Mouse (Mus musculus) MEL (cell line): ENCODE results near the gene Stk35. TPM values are rescaled to one million over a fixed set of nuclear protein-coding genes. Genes with fewer than 3 reads are reported as not detected.

ENCODE experiments used
- DNase-seq: peaks from one replicate; pipeline ENCODE4 v3.0.0; 2011; ENCODE audit warnings: low read depth, low spot score
- H3K27ac ChIP-seq: 2 replicates; pipeline ENCODE4 v1.5.1; 2012; ENCODE audit warnings: low read depth, mild to moderate bottlenecking, control low read depth, low read length, moderate library complexity; ENCODE audit not compliant: control insufficient read depth
- H3K27me3 ChIP-seq, 2 experiments: fragments of 150-350 bp in 1 of 2; sonication (generic) in 1 of 2; 2 replicates each; pipeline ENCODE4 v1.6.1; 2012; ENCODE audit warnings: low read length in 2 of 2, mild to moderate bottlenecking in 2 of 2, improper control_type of control experiment in 1 of 2, moderate library complexity in 1 of 2; ENCODE audit not compliant: insufficient read depth in 2 of 2, control insufficient read depth in 1 of 2
- H3K36me3 ChIP-seq, 2 experiments: 2 replicates each; pipeline ENCODE4 v1.6.1; 2012 to 2014; ENCODE audit warnings: low read length in 2 of 2, improper control_type of control experiment in 1 of 2, inconsistent platforms in 1 of 2, mild to moderate bottlenecking in 1 of 2; ENCODE audit not compliant: insufficient read depth in 2 of 2, control insufficient read depth in 1 of 2
- H3K4me1 ChIP-seq, 2 experiments: fragments of 150-350 bp in 1 of 2; sonication (generic) in 1 of 2; 2 replicates each; pipeline ENCODE4 v1.6.1; 2012; ENCODE audit warnings: low read length in 2 of 2, improper control_type of control experiment in 1 of 2, mild to moderate bottlenecking in 1 of 2; ENCODE audit not compliant: insufficient read depth in 2 of 2, control insufficient read depth in 1 of 2
- H3K4me3 ChIP-seq, 2 experiments: fragments of 150-350 bp in 1 of 2; sonication (generic) in 1 of 2; 2 replicates each; pipeline ENCODE4 v1.5.1; 2012; ENCODE audit warnings: low read depth in 2 of 2, low read length in 2 of 2, mild to moderate bottlenecking in 2 of 2, moderate library complexity in 2 of 2, control low read depth in 1 of 2, improper control_type of control experiment in 1 of 2; ENCODE audit not compliant: control insufficient read depth in 1 of 2, insufficient read depth in 1 of 2
- H3K79me2 ChIP-seq: 2 replicates; pipeline ENCODE4 v1.6.1; 2012; ENCODE audit warnings: mild to moderate bottlenecking, low read length, moderate library complexity; ENCODE audit not compliant: control insufficient read depth, poor library complexity, insufficient read depth
- H3K9ac ChIP-seq: 2 replicates; pipeline ENCODE4 v1.6.1; 2012; ENCODE audit warnings: low read depth, mild to moderate bottlenecking, control low read depth, low read length, moderate library complexity; ENCODE audit not compliant: control insufficient read depth, poor library complexity, severe bottlenecking
- H3K9me3 ChIP-seq: fragments of 150-350 bp; sonication (generic); replicated peaks from 2 replicates; pipeline ENCODE4 v1.6.1; 2012; ENCODE audit warnings: mild to moderate bottlenecking, low read length, improper control_type of control experiment, moderate library complexity; ENCODE audit not compliant: insufficient read depth
- BHLHE40 ChIP-seq: IDR thresholded peaks from 2 replicates; pipeline ENCODE4 v1.6.1; 2012; ENCODE audit warnings: low read depth, mild to moderate bottlenecking, inconsistent platforms, low read length, improper control_type of control experiment, borderline replicate concordance
- CHD2 ChIP-seq: IDR thresholded peaks from 2 replicates; pipeline ENCODE4 v1.6.1; 2011; ENCODE audit warnings: low read length, improper control_type of control experiment
- CTCF ChIP-seq, 3 experiments: IDR thresholded peaks in 2 of 3; conservative IDR thresholded peaks in 1 of 3; 2 replicates each; pipeline ENCODE4 v1.5.1; 2011 to 2012; ENCODE audit warnings: low read length in 3 of 3, low read depth in 2 of 3, mild to moderate bottlenecking in 2 of 3, improper control_type of control experiment in 1 of 3, inconsistent platforms in 1 of 3, mixed read lengths in 1 of 3, moderate library complexity in 1 of 3; ENCODE audit not compliant: control insufficient read depth in 1 of 3, insufficient read depth in 1 of 3, poor library complexity in 1 of 3, severe bottlenecking in 1 of 3
- E2F4 ChIP-seq: IDR thresholded peaks from 2 replicates; pipeline ENCODE4 v1.6.1; 2011; ENCODE audit warnings: low read depth, low read length, improper control_type of control experiment, borderline replicate concordance
- EP300 ChIP-seq, 2 experiments: IDR thresholded peaks; 2 replicates each; pipeline ENCODE4 v1.6.1; 2011; ENCODE audit warnings: improper control_type of control experiment in 2 of 2, low read length in 2 of 2, low read depth in 1 of 2, mild to moderate bottlenecking in 1 of 2
- ETS1 ChIP-seq: IDR thresholded peaks from 2 replicates; pipeline ENCODE4 v1.6.1; 2012; ENCODE audit warnings: low read depth, mild to moderate bottlenecking, inconsistent platforms, low read length, improper control_type of control experiment, moderate library complexity
- GATA1 ChIP-seq: IDR thresholded peaks from 2 replicates; pipeline ENCODE4 v1.6.1; 2011; ENCODE audit warnings: low read depth, low read length, improper control_type of control experiment
- HCFC1 ChIP-seq: IDR thresholded peaks from 2 replicates; pipeline ENCODE4 v1.6.1; 2012; ENCODE audit warnings: low read depth, mild to moderate bottlenecking, inconsistent platforms, low read length, improper control_type of control experiment, moderate library complexity
- JUND ChIP-seq: IDR thresholded peaks from 2 replicates; pipeline ENCODE4 v1.6.1; 2011; ENCODE audit warnings: low read depth, mild to moderate bottlenecking, improper control_type of control experiment, low read length
- MAFK ChIP-seq: IDR thresholded peaks from 2 replicates; pipeline ENCODE4 v1.6.1; 2011; ENCODE audit warnings: low read depth, mild to moderate bottlenecking, low read length, improper control_type of control experiment, borderline replicate concordance
- MAX ChIP-seq: IDR thresholded peaks from 2 replicates; pipeline ENCODE4 v1.6.1; 2011; ENCODE audit warnings: low read length, improper control_type of control experiment
- MEF2A ChIP-seq: IDR thresholded peaks from 2 replicates; pipeline ENCODE4 v1.6.1; 2014; ENCODE audit warnings: low read depth, mild to moderate bottlenecking, inconsistent platforms, low read length, improper control_type of control experiment; ENCODE audit not compliant: poor library complexity, insufficient replicate concordance, severe bottlenecking; ENCODE audit errors: extremely low read depth
- MXI1 ChIP-seq: IDR thresholded peaks from 2 replicates; pipeline ENCODE4 v1.6.1; 2011; ENCODE audit warnings: mild to moderate bottlenecking, low read depth, low read length, improper control_type of control experiment
- MYC ChIP-seq: IDR thresholded peaks from 2 replicates; pipeline ENCODE4 v1.6.1; 2011; ENCODE audit warnings: low read depth, mild to moderate bottlenecking, low read length, improper control_type of control experiment, moderate library complexity
- NELFE ChIP-seq: IDR thresholded peaks from 2 replicates; pipeline ENCODE4 v1.6.1; 2011; ENCODE audit warnings: low read depth, low read length, improper control_type of control experiment
- NRF1 ChIP-seq: IDR thresholded peaks from 2 replicates; pipeline ENCODE4 v1.6.1; 2014; ENCODE audit warnings: low read depth, mild to moderate bottlenecking, inconsistent platforms, low read length, improper control_type of control experiment, moderate library complexity; ENCODE audit not compliant: poor library complexity, insufficient read depth, severe bottlenecking
- POLR2A ChIP-seq, 2 experiments: IDR thresholded peaks; 2 replicates each; pipeline ENCODE4 v1.6.1; 2011 to 2012; ENCODE audit warnings: low read length in 2 of 2, mild to moderate bottlenecking in 2 of 2, control low read depth in 1 of 2, improper control_type of control experiment in 1 of 2, low read depth in 1 of 2, moderate library complexity in 1 of 2; ENCODE audit not compliant: control insufficient read depth in 1 of 2, insufficient read depth in 1 of 2, poor library complexity in 1 of 2
- POLR2AphosphoS5 ChIP-seq: IDR thresholded peaks from 2 replicates; pipeline ENCODE4 v1.6.1; 2012; ENCODE audit warnings: low read depth, borderline replicate concordance, mild to moderate bottlenecking, inconsistent platforms, low read length, moderate library complexity, mixed read lengths
- RCOR1 ChIP-seq: IDR thresholded peaks from 2 replicates; pipeline ENCODE4 v1.6.1; 2012; ENCODE audit warnings: low read depth, mild to moderate bottlenecking, inconsistent platforms, low read length, improper control_type of control experiment
- SIN3A ChIP-seq: IDR thresholded peaks from 2 replicates; pipeline ENCODE4 v1.6.1; 2012; ENCODE audit warnings: low read length, improper control_type of control experiment, inconsistent platforms
- SMC3 ChIP-seq: IDR thresholded peaks from 2 replicates; pipeline ENCODE4 v1.6.1; 2011; ENCODE audit warnings: low read depth, low read length, improper control_type of control experiment
- TBP ChIP-seq: IDR thresholded peaks from 2 replicates; pipeline ENCODE4 v1.8.0; 2011; ENCODE audit warnings: low read depth, low read length, improper control_type of control experiment
- TCF12 ChIP-seq: IDR thresholded peaks from 2 replicates; pipeline ENCODE4 v1.6.1; 2014; ENCODE audit warnings: low read depth, mild to moderate bottlenecking, inconsistent platforms, low read length, improper control_type of control experiment, moderate library complexity
- USF1 ChIP-seq: IDR thresholded peaks from 2 replicates; pipeline ENCODE4 v1.6.1; 2014; ENCODE audit warnings: low read depth, mild to moderate bottlenecking, inconsistent platforms, low read length, improper control_type of control experiment, moderate library complexity
- ZC3H11A ChIP-seq: IDR thresholded peaks from 2 replicates; pipeline ENCODE4 v1.6.1; 2012; ENCODE audit warnings: low read depth, mild to moderate bottlenecking, inconsistent platforms, low read length, improper control_type of control experiment
- ZKSCAN1 ChIP-seq: IDR thresholded peaks from 2 replicates; pipeline ENCODE4 v1.6.1; 2012; ENCODE audit warnings: low read depth, mild to moderate bottlenecking, inconsistent platforms, low read length, improper control_type of control experiment, moderate library complexity
- ZMIZ1 ChIP-seq: IDR thresholded peaks from 2 replicates; pipeline ENCODE4 v1.6.1; 2012; ENCODE audit warnings: low read depth, mild to moderate bottlenecking, inconsistent platforms, low read length, improper control_type of control experiment, moderate library complexity
- ZNF384 ChIP-seq: IDR thresholded peaks from 2 replicates; pipeline ENCODE4 v1.6.1; 2012; ENCODE audit warnings: low read depth, mild to moderate bottlenecking, inconsistent platforms, low read length, improper control_type of control experiment
- polyA plus RNA-seq, 2 experiments: library from polyadenylated mRNA; stranded (reverse) in 1 of 2; unstranded in 1 of 2; fragments of >175 nt in 1 of 2; fragments of >200 nt in 1 of 2; gene quantifications; 2 replicates each; pipeline versions ENCODE4 v1.2.1 to v1.2.4; 2012; ENCODE audit warnings: low replicate concordance in 2 of 2, low read depth in 1 of 2; ENCODE audit not compliant: insufficient read length in 2 of 2, insufficient read depth in 1 of 2, missing spikeins in 1 of 2
- total RNA-seq: library from RNA; depleted of rRNA; stranded (reverse); fragments of 300-350 nt; gene quantifications from 2 replicates; pipeline ENCODE4 v1.2.3, GENCODE M21; 2012

Stk35 gene
- total and polyA plus RNA-seq, 3 experiments, result 7.6 to 28.6 (median 26.6) TPM

DNA sequence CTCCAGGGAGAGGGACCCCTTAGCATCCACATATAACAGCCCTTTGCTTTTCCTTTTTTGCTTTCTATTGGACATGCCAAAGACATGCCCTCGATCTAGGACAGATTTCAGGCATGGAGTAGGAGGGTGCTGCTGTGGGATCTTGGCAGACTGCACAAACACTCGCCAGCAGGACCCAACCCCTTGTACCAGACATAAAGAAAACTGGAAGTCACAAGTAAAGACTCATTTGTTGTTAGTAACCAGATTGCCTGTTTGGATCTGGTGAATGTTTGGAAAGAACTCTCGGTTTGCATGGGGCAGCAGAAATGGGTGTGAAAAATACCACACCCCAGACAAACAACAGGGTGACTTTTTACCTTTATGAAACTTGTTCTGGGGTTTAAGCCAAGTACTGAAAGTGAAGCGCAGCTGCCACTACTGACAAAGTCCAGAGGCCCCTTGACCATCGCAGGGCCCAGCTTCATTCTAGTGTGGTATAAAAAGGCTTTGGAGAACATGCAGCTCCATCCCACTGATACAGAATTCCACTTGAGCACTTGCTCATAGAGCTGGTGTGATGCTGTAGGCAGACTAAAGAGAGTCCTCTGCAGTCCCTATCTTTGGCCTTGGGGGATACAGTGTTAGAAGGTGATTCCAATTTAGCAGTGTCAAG, 17.4 kb downstream of the Stk35 start:
- DNase-seq, result no peak
- Histone ChIP-seq H3K27ac (no peak overlapping the region), H3K9ac (no peak overlapping the region)
- no peak for TF ChIP-seq MEF2A
- no peak for TF ChIP-seq CTCF (IDR thresholded peaks at IDR 0.05 in 2 of 3, conservative IDR thresholded peaks at IDR 0.05 in 1 of 3; ENCODE audit: control insufficient read depth in 1 of 3, insufficient read depth in 1 of 3, low read depth in 2 of 3, low read length in 3 of 3, poor library complexity in 1 of 3, severe bottlenecking in 1 of 3)
- no peak for TF ChIP-seq E2F4
- no peak for TF ChIP-seq ZKSCAN1
- no peak for TF ChIP-seq POLR2A (IDR thresholded peaks at IDR 0.05; ENCODE audit: control insufficient read depth in 1 of 2, insufficient read depth in 1 of 2, low read depth in 1 of 2, low read length in 2 of 2, poor library complexity in 1 of 2)
- no peak for TF ChIP-seq MXI1
- no peak for TF ChIP-seq RCOR1
- TF ChIP-seq MAX, result no peak
- TF ChIP-seq SIN3A, result no peak
- TF ChIP-seq ZC3H11A, result no peak
- no peak for TF ChIP-seq ETS1
- TF ChIP-seq NELFE, result no peak
- no peak for TF ChIP-seq HCFC1
- no peak for TF ChIP-seq CHD2
- no peak for TF ChIP-seq POLR2AphosphoS5
- no peak for TF ChIP-seq EP300 (IDR thresholded peaks at IDR 0.05; ENCODE audit: low read depth in 1 of 2, low read length in 2 of 2)
- no peak for TF ChIP-seq NRF1
- TF ChIP-seq USF1, result no peak
- TF ChIP-seq JUND, result no peak
- TF ChIP-seq, all 39 proteins: peak for 0
- Histone ChIP-seq H3K4me3 (no peak overlapping the region), H3K9me3 (no peaks in the 10 kb centered on the region), H3K36me3 (peaks cover 0 to 7% of the 10 kb centered on the region in 2 experiments), H3K4me1 (no peaks in the 10 kb centered on the region), H3K79me2 (peaks cover 19% of the 10 kb centered on the region), H3K27me3 (no peaks in the 10 kb centered on the region)

DNA sequence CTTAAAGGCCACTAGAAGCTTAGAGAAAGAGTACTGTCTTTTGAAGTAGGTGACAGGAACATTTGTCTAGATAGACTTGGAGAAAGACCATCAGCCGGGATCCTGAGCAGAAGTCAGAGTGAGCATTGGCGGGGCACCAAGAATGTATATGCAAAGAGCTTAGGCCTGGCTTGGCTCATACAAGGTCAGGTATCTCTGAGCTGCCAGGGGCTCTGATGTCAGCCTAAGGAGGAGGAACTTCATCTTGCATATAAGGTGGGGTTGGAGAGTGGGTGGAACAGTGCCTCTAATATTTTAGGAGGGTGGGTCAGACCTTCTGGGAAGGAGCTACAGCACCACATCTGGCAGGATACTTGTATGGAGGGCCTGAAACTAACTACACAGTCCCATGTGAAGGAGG, 18.6 kb downstream of the Stk35 start:
- DNase-seq, result no peak
- Histone ChIP-seq H3K9ac (no peak overlapping the region), H3K9me3 (no peaks in the 10 kb centered on the region), H3K27me3 (no peaks in the 10 kb centered on the region), H3K27ac (no peak overlapping the region), H3K4me3 (no peak overlapping the region)
- TF ChIP-seq SIN3A (no peak), ZC3H11A (no peak), SMC3 (no peak), TBP (no peak), MXI1 (no peak), MAX (no peak), TCF12 (no peak), GATA1 (no peak), ZMIZ1 (no peak), ZNF384 (no peak), MYC (no peak), E2F4 (no peak), HCFC1 (no peak), BHLHE40 (no peak), RCOR1 (no peak), MAFK (no peak)
- TF ChIP-seq, all 39 proteins: peak for 0
- Histone ChIP-seq H3K4me1 (no peaks in the 10 kb centered on the region), H3K36me3 (peaks cover 0 to 7% of the 10 kb centered on the region in 2 experiments), H3K79me2 (peaks cover 14% of the 10 kb centered on the region)
